Mouse (Mus musculus): Measurements from ENCODE around the gene Gigyf2. TPM values are rescaled to one million over a fixed set of nuclear protein-coding genes. Genes with fewer than 3 reads are reported as not detected.

The Gigyf2 gene
- polyA plus RNA-seq, 1 experiment from 2014 or later: 61.2 TPM

DNA sequence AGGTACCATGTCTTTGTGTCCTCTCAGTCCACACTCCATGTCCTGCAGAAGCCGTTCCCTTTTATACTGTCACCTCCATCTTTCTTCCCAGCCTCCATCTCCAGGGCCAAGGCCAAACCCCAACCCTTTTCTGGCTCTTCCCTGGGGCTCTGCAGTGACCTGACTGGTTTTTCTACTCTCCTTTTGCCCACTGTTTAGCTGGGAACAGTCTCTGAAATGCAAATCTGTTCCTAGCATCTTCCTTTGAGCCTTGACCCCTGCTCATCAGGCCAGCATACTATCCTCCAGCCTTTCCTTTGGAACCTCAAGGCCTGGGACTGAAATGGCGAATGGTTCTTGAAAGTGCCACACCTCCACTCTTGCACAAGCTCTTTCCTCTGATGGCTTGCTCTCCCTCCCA is 13.7 kb upstream of the Gigyf2 start:
- Histone ChIP-seq H3K27me3 (ENCODE audit: control insufficient read depth, insufficient read depth, low read length) (no peaks in the 10 kb centered on the region), H3K9me3 (ENCODE audit: control insufficient read depth, low read depth, low read length) (no peaks in the 10 kb centered on the region), H3K36me3 (ENCODE audit: control insufficient read depth, insufficient read depth, low read length) (no peaks in the 10 kb centered on the region), H3K4me1 (ENCODE audit: control insufficient read depth, insufficient read depth, low read length) (no peaks in the 10 kb centered on the region), H3K9ac (replicated peaks; ENCODE audit: low read depth, low read length) (no peak overlapping the region), H3K4me3 (ENCODE audit: low read depth, low read length) (no peak overlapping the region), H3K4me2 (replicated peaks; ENCODE audit: low read depth, low read length) (no peak overlapping the region), H3K27ac (ENCODE audit: low read length) (no peak overlapping the region)
- 87% methylated on average over 2 of the region's 2 CpGs for WGBS
- no peak for ATAC-seq (ENCODE audit: insufficient number of reproducible peaks, insufficient read depth, low FRiP score, low read depth)

DNA sequence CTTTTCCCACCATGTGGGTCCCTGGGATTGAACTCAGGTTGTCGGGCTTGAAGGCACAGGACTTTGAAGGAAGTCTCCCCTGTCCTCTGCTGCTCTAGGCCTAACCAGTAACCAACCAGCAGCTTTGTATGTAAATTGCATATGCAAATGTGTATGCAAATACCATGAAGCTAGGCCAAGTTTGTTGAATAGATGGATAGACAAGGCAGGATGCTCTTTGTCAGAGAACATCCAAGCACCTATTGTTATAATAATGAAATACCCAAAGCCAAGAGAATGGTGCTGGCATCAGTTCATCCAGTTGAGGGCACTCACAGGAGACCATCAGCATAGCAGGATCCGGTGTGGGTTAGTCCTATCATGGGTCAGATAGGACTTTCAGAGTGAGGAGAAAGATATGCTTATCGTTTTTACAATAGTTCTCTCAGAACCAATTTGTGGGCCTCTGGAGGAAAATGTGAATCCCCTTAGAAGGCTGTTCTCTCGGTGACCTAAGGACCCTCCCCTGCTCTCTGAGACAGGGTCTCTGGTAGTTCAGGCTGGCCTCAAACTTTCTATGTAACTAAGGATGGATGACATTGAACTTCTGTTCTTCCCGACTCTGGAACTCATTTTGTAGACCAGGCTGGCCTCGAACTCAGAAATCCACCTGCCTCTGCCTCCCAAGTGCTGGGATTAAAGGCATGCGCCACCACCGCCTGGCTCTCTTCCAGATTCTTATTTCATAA is 12.8 kb upstream of the Gigyf2 start:
- ATAC-seq (ENCODE audit: insufficient number of reproducible peaks, insufficient read depth, low FRiP score, low read depth): no peak
- Histone ChIP-seq H3K9me3 (ENCODE audit: control insufficient read depth, low read depth, low read length) (no peaks in the 10 kb centered on the region), H3K4me1 (ENCODE audit: control insufficient read depth, insufficient read depth, low read length) (no peaks in the 10 kb centered on the region), H3K27me3 (ENCODE audit: control insufficient read depth, insufficient read depth, low read length) (no peaks in the 10 kb centered on the region), H3K27ac (ENCODE audit: low read length) (no peak overlapping the region), H3K4me2 (replicated peaks; ENCODE audit: low read depth, low read length) (no peak overlapping the region), H3K36me3 (ENCODE audit: control insufficient read depth, insufficient read depth, low read length) (no peaks in the 10 kb centered on the region), H3K9ac (replicated peaks; ENCODE audit: low read depth, low read length) (no peak overlapping the region), H3K4me3 (ENCODE audit: low read depth, low read length) (no peak overlapping the region)
- 89% methylated on average over 8 of the region's 8 CpGs for WGBS

DNA sequence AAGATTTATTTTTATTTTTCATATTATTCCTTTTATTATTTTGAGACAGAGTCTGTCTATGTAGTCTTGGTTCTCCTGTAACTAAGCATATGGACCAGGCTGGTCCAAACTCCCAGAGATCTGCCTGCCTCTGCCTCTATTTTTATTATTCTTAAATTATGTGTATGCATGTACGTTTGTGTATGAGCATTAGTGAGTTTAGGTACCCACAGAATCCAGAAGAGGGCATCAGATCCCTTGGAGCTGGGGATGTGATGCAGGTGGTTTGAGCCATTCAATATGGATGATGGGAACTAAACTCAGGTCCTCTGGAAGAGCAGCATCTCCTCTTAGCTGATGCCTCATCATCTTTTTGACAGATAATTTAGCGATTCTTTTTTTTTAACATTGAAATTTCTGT is 11.4 kb upstream of the Gigyf2 start:
- H3K4me1 ChIP-seq (ENCODE audit: control insufficient read depth, insufficient read depth, low read length): no peaks in the 10 kb centered on the region
- no peak overlapping the region for H3K9ac ChIP-seq (replicated peaks; ENCODE audit: low read depth, low read length)
- 81% methylated on average over 2 of the region's 2 CpGs for WGBS
- no peaks in the 10 kb centered on the region for H3K27me3 ChIP-seq (ENCODE audit: control insufficient read depth, insufficient read depth, low read length)
- no peak overlapping the region for H3K27ac ChIP-seq (ENCODE audit: low read length)
- peaks cover 8% of the 10 kb centered on the region for H3K9me3 ChIP-seq (ENCODE audit: control insufficient read depth, low read depth, low read length)
- no peak overlapping the region for H3K4me2 ChIP-seq (replicated peaks; ENCODE audit: low read depth, low read length)
- H3K36me3 ChIP-seq (ENCODE audit: control insufficient read depth, insufficient read depth, low read length): no peaks in the 10 kb centered on the region
- no peak for ATAC-seq (ENCODE audit: insufficient number of reproducible peaks, insufficient read depth, low FRiP score, low read depth)
- no peak overlapping the region for H3K4me3 ChIP-seq (ENCODE audit: low read depth, low read length)

DNA sequence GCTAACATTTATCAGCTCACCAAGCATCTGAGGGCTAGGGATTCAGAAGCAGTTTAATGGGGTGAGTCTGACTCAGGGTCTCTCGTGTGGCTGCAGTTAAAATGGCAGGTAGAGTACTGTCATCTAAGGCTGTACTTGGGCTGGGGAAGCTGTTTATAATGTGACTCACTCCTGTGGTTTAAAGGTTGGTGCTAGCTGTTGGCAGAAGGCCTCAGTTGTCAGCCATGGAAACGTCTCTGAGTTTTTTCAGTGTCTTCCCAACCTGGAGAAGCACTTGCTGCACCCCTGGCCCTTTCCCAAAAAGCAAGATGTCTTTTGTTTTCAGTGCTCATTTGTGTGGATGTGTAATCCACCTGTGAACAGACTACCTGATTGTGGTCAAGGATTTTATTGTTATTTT is 10.9 kb upstream of the Gigyf2 start:
- Histone ChIP-seq H3K4me2 (replicated peaks; ENCODE audit: low read depth, low read length) (no peak overlapping the region), H3K9ac (replicated peaks; ENCODE audit: low read depth, low read length) (no peak overlapping the region), H3K27ac (ENCODE audit: low read length) (no peak overlapping the region), H3K36me3 (ENCODE audit: control insufficient read depth, insufficient read depth, low read length) (no peaks in the 10 kb centered on the region), H3K4me3 (ENCODE audit: low read depth, low read length) (no peak overlapping the region), H3K9me3 (ENCODE audit: control insufficient read depth, low read depth, low read length) (peaks cover 11% of the 10 kb centered on the region), H3K4me1 (ENCODE audit: control insufficient read depth, insufficient read depth, low read length) (no peaks in the 10 kb centered on the region), H3K27me3 (ENCODE audit: control insufficient read depth, insufficient read depth, low read length) (no peaks in the 10 kb centered on the region)
- 58% methylated on average over 2 of the region's 2 CpGs for WGBS
- no peak for ATAC-seq (ENCODE audit: insufficient number of reproducible peaks, insufficient read depth, low FRiP score, low read depth)

DNA sequence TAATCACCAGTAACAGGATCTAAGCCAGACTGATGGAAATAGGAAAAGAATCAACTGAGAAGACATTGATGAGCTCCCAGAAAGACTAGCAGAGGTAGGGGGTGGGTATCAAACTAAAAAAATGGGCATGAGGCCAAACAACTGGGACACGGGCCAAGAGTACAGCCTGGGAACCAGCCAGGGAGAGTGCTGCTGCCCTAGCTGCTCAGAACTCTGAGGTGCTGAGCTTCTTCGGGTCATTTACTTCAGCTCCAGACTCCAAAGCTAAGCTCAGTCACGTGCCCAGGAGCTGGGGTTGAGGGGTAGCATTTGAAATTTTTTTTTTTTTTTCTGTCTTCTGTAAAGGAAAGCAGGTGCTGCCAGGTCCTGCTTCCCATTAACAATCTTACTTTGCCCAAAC is 10.1 kb upstream of the Gigyf2 start:
- Histone ChIP-seq H3K4me1 (ENCODE audit: control insufficient read depth, insufficient read depth, low read length) (no peaks in the 10 kb centered on the region), H3K9ac (replicated peaks; ENCODE audit: low read depth, low read length) (no peak overlapping the region), H3K36me3 (ENCODE audit: control insufficient read depth, insufficient read depth, low read length) (no peaks in the 10 kb centered on the region), H3K9me3 (ENCODE audit: control insufficient read depth, low read depth, low read length) (peaks cover 14% of the 10 kb centered on the region), H3K4me3 (ENCODE audit: low read depth, low read length) (no peak overlapping the region), H3K27me3 (ENCODE audit: control insufficient read depth, insufficient read depth, low read length) (no peaks in the 10 kb centered on the region), H3K27ac (ENCODE audit: low read length) (no peak overlapping the region), H3K4me2 (replicated peaks; ENCODE audit: low read depth, low read length) (no peak overlapping the region)
- WGBS: 34% methylated on average over 3 of the region's 3 CpGs
- 0 out of 2 replicates have a peak, but pooled peaks have one; percentile 33 for ATAC-seq (ENCODE audit: insufficient number of reproducible peaks, insufficient read depth, low FRiP score, low read depth)

DNA sequence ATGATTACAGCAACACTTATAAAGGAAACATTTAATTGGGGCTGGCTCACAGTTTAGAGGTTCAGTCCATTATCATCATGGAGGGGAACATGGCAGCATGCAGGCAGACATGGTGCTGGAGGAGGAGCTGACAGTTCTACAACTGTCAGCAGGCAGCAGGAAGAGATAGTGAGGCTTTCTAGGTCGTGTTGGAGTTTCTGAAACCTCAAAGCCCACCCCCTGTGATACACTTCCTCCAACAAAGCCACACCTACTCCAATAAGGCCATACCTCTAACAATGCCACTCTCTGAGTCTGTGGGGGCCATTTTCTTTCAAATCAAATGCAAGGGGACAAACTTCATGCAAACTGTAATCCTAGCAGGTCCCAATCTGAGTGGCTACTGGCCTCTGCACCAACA is 5.7 kb upstream of the Gigyf2 start:
- H3K27me3 ChIP-seq (ENCODE audit: control insufficient read depth, insufficient read depth, low read length): no peaks in the 10 kb centered on the region
- H3K4me1 ChIP-seq (ENCODE audit: control insufficient read depth, insufficient read depth, low read length): no peaks in the 10 kb centered on the region
- peaks cover 14% of the 10 kb centered on the region for H3K9me3 ChIP-seq (ENCODE audit: control insufficient read depth, low read depth, low read length)
- no peaks in the 10 kb centered on the region for H3K36me3 ChIP-seq (ENCODE audit: control insufficient read depth, insufficient read depth, low read length)
- no peak overlapping the region for H3K27ac ChIP-seq (ENCODE audit: low read length)
- no peak overlapping the region for H3K4me3 ChIP-seq (ENCODE audit: low read depth, low read length)
- H3K4me2 ChIP-seq (replicated peaks; ENCODE audit: low read depth, low read length): no peak overlapping the region
- WGBS: 9% methylated on average over 1 of the region's 1 CpGs
- no peak overlapping the region for H3K9ac ChIP-seq (replicated peaks; ENCODE audit: low read depth, low read length)
- ATAC-seq (ENCODE audit: insufficient number of reproducible peaks, insufficient read depth, low FRiP score, low read depth): no peak

DNA sequence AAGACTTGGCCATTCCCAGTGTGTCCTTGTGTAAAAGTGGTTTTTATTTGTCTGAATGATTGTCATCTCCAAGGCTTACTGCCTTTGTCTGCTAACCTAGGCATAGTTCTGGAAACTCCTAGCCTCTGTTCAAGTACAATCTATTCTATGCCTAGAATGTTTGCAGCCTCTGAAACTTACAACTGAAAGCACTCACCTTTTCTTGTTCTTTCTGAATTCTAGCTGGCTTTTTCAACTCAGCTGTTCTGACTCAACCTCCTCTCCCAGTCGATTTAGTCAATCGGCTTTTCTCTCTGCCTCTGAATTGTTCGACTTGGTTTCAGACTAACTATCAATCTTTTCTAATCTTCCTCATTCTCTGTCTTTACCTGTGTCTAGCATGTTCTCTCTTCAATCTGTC is 4.0 kb upstream of the Gigyf2 start:
- H3K27me3 ChIP-seq (ENCODE audit: control insufficient read depth, insufficient read depth, low read length): no peaks in the 10 kb centered on the region
- no peak overlapping the region for H3K4me3 ChIP-seq (ENCODE audit: low read depth, low read length)
- no peaks in the 10 kb centered on the region for H3K4me1 ChIP-seq (ENCODE audit: control insufficient read depth, insufficient read depth, low read length)
- WGBS: 84% methylated on average over 3 of the region's 3 CpGs
- H3K36me3 ChIP-seq (ENCODE audit: control insufficient read depth, insufficient read depth, low read length): no peaks in the 10 kb centered on the region
- peaks cover 14% of the 10 kb centered on the region for H3K9me3 ChIP-seq (ENCODE audit: control insufficient read depth, low read depth, low read length)
- no peak for ATAC-seq (ENCODE audit: insufficient number of reproducible peaks, insufficient read depth, low FRiP score, low read depth)
- no peak overlapping the region for H3K9ac ChIP-seq (replicated peaks; ENCODE audit: low read depth, low read length)
- H3K4me2 ChIP-seq (replicated peaks; ENCODE audit: low read depth, low read length): no peak overlapping the region
- no peak overlapping the region for H3K27ac ChIP-seq (ENCODE audit: low read length)

DNA sequence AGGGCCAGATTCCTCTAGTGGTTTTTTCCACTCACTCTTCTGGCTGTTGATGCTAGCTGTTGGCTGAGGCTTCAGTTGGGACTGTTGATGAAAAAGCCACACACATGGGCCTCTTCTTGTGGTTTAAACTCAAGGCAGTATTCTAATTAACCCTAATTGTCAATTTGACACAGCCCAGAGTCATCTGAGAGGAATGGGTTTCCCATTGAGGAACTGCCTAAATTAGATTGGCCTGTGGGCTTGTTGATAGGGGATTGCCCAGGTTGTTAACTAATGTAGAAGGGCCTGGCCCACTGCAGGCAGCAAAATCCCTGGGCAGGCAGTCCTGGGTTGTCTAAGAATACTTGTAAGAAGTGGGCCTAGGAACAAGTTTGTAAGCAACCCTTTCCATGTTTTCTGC is 2.1 kb upstream of the Gigyf2 start:
- H3K27me3 ChIP-seq (ENCODE audit: control insufficient read depth, insufficient read depth, low read length): no peaks in the 10 kb centered on the region
- no peaks in the 10 kb centered on the region for H3K36me3 ChIP-seq (ENCODE audit: control insufficient read depth, insufficient read depth, low read length)
- H3K9me3 ChIP-seq (ENCODE audit: control insufficient read depth, low read depth, low read length): peaks cover 12% of the 10 kb centered on the region
- peaks cover 9% of the 10 kb centered on the region; the same call in 1 of the 2 replicates for H3K4me1 ChIP-seq (ENCODE audit: control insufficient read depth, insufficient read depth, low read length)
- H3K4me2 ChIP-seq (replicated peaks; ENCODE audit: low read depth, low read length): no peak overlapping the region
- ATAC-seq (ENCODE audit: insufficient number of reproducible peaks, insufficient read depth, low FRiP score, low read depth): no peak
- H3K27ac ChIP-seq (ENCODE audit: low read length): no peak overlapping the region
- H3K9ac ChIP-seq (replicated peaks; ENCODE audit: low read depth, low read length): no peak overlapping the region
- no peak overlapping the region for H3K4me3 ChIP-seq (ENCODE audit: low read depth, low read length)

Data from stomach, embryonic 14.5 days (tissue).